Mouse (Mus musculus): Measurements from ENCODE around the gene Ralgds.

The Ralgds gene

DNA sequence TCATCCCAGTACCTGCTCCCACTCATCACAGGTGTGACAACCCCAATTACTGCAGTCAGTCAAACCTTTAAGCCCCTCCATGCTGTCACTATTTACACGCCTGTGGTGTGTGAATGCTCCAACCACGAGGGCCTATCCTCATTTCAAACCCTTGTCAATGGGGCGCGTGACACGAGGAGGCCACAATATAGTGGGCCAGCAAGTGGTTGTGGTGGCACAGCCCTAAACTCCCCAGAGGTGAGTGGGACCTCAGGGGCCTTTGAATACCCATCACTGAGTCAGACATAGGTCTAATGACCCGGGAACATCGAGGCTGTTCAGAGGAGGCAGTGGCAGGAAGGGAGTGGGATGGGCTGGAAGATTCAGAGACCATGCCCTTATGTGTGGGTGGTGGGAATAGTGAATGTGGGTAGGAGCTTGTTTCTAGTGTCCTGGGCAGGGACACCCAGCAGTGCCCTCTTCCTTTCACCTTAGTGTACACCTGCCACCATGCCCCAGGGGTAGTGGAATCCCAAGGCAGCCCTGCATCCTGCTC lies 21.0 kb downstream of the Ralgds start:
- DNase-seq (ENCODE audit: low spot score in 2 of 2): no peak

DNA sequence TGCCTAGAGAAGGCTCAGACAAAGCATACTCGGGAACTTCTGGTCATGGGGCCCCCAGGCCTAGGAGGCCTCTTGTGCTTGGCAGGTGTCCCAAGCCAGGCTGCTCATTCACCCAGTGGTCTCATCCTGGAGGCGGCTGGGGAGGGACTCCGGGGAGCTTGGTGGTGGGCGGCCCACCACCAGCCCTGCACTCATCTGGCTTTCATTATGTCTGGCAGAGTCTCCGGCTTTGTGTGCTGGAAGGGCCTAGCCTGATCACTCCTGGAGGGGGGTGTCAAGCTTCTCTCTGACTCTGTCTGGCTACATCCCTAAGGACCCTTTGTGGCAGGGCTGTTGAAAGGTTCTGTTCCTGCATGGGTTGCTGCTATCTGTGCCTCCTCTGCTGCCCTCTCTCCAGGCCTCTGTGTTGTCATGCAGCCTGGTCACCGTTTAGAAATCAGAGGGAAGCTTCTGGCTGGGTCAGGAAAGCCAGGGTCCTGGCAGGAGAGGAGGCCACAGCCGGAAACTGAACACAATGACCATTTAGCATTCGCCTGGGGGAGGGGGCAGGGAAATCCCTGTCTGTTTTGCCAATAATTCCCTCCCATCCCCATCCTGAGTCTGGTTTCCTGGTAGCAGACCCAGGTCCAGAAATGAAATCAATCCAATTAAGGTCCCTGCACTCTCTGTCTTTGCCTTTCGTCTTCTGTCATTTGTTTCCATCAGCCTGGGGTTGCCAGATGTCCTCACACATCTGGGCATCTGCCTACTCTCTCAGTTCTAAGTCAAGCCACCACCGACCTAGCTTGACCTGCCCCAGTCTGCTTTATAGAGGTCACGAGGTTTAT lies 21.7 kb downstream of the Ralgds start:
- no peak for DNase-seq (ENCODE audit: low spot score in 2 of 2)

- no peak for DNase-seq (ENCODE audit: low spot score in 2 of 2)
These were observed 22.3 kb downstream of the Ralgds start for GRCm38 (mm10) chr2:28535263-28535540.

DNA sequence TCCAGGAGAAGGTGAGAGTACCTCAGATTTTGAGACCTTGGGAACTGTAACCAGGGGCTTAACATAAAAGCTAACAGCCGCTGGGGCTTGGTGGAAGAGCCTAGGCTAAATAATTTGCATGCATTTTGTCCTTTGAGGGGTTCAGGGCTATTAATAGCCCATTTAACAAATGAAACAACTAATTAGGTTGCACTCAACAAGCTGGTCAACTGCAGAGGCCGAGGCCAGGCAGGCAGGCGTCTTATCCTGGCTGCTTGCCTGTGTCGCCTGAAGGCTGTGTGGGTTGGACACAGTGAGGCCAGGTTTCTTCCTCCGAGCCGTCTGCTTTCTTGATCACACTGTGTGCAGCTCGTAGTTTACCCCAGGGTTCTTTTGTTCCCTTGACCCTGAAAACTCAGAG lies 22.7 kb downstream of the Ralgds start:
- no peak for DNase-seq (ENCODE audit: low spot score in 2 of 2)

- no peak for DNase-seq (ENCODE audit: low spot score in 2 of 2)
These were observed 23.2 kb downstream of the Ralgds start for GRCm38 (mm10) chr2:28536166-28536565.

GRCm38 (mm10) chr2:28536766-28537633 lies 24.1 kb downstream of the Ralgds start:
- DNase-seq (ENCODE audit: low spot score in 2 of 2): no peak

DNA sequence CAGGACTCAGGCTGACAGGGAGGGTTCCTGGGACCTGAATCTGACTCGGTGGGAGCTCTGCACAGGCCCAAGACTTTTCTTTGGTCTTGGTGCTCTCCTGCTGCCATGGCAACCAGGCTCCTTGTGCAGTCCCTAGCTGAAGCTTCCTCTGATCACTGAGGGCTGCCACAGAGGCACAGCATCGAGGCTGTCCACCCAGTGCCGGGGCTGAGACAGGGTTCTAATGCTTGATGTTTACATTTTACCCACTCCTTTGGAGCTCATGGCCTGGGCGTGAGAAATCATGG lies 24.7 kb downstream of the Ralgds start:
- no peak for DNase-seq (ENCODE audit: low spot score in 2 of 2)

DNA sequence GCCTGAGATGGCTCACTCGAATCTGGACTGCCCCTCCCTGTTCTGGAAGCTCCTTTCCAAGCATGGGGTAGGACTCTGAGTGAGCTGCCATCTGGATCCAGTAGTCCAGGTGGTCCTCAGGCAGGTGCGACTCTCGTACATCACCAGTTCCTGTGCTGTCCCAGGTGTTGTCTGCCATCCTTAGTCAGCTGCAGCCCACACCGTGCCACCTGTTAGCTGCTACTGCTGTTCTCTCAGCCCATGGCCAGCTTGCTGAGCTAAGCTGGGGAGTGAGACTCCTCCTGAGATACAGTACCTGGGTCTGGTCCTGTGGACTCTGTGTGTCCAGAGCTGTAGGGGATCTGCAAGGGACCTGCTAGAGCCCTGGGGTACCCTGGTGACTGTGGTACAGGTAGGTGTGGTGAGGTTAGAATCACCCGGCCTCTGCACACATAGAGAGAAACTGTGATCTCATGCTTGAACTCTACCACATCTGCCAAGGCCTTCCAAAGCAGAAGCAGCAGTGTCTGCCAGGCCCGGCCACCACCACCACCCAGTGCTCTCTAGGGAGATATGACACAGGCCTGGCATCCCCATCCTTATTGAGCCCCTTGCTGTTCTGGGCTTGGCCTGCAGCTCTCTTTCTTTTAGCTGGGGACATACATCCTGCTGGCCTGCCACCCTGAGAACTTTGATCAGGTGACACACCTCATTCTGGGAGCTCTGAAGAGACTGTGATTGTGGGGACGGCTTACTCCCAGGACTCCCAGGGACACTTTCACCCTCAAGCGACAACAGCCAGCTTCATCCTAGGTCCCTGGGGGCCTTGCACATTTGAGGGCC lies 25.3 kb downstream of the Ralgds start:
- peak in 1 of 2 experiments; percentile 50 for DNase-seq (ENCODE audit: low spot score in 2 of 2)

DNA sequence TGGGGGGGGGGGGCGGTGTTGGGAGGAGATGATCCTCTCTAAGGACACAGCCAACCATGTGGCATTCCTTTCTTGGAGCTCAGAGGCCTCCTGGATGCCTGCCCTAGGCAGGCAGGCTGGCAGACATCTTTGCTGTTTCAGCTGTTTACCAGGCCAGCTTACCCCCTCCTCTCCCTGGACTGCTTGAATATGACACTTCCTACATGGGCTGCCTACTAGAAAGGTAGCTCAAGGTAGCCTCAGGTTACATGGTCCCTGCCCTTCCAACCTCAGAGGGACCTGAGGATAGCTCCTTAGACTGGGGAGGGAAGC lies 25.8 kb downstream of the Ralgds start:
- no peak for DNase-seq (ENCODE audit: low spot score in 2 of 2)

GRCm38 (mm10) chr2:28539206-28539605 lies 26.3 kb downstream of the Ralgds start:
- DNase-seq (ENCODE audit: low spot score in 2 of 2): peak in 1 of 2 experiments; percentile 69

GRCm38 (mm10) chr2:28539949-28540348 lies 27.0 kb downstream of the Ralgds start:
- DNase-seq (ENCODE audit: low spot score in 2 of 2): peak in 1 of 2 experiments; percentile 66

- DNase-seq (ENCODE audit: low spot score in 2 of 2): no peak
These were observed 27.8 kb downstream of the Ralgds start for GRCm38 (mm10) chr2:28540587-28541227.

DNA sequence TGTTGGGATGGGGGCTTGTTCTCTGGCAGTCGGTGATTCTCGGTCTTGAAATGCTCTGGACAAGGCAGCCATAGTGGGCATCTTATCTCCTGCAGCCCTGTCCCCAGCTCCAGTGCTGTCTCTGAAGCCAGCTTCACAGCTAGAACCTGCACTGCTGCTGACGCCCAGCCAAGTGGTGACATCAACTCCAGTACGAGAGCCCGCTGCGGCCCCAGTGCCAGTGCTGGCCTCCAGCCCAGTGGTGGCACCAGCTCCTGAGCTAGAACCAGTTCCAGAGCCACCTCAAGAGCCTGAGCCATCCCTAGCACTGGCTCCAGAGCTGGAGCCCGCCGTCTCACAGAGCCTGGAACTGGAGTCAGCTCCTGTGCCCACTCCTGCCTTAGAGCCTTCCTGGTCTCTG lies 31.0 kb downstream of the Ralgds start:
- DNase-seq (ENCODE audit: low spot score in 2 of 2): no peak

DNA sequence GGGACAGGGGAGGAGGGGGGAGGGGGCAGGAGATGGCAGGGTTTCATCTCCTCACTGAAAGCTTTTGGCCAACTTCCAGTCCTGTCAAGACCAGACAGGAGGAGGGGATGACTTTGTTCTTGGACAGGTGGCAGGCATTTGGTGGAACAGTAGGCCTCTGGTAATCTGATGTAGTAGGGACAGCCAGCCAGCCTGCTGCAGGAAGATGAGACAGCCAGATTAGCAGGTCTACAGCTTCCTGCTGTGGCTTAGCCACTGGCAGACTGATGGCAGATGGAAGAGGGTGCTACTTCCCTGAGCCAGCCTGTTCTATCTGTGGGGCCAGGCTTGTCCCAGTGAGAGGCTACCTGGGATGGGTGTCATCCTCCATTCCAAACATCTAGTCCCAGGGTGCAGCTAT lies 33.1 kb downstream of the Ralgds start:
- DNase-seq (ENCODE audit: low spot score in 2 of 2): no peak

- no peak for DNase-seq (ENCODE audit: low spot score in 2 of 2)
These were observed 33.6 kb downstream of the Ralgds start for GRCm38 (mm10) chr2:28546560-28546959.

- DNase-seq (ENCODE audit: low spot score in 2 of 2): peak; percentile 82 to 90
These were observed 34.6 kb downstream of the Ralgds start for GRCm38 (mm10) chr2:28547237-28548172.

- DNase-seq (ENCODE audit: low spot score in 2 of 2): no peak
These were observed 36.2 kb downstream of the Ralgds start for GRCm38 (mm10) chr2:28549157-28549556.

DNA sequence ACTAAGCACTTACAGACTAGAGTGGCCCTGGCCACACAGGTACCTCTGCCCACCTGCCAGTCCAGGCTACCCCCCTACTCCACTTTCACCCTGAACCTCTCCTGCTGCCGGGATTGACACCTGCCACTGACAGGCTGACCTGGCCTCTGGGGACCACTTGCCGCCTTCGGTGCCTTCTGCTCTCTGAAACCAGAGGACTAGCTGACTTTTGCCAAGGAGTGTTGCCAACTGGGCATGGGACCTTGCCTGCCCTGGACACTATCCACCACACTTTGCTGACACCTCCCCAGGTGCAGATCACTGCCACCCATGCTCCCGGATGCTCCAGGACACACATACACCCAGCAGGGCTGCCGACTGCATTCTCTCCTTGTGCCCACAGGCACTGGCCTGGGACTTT lies 39.4 kb downstream of the Ralgds start:
- no peak for DNase-seq (ENCODE audit: low spot score in 2 of 2)

GRCm38 (mm10) chr2:28557452-28557851 lies 44.5 kb downstream of the Ralgds start:
- no peak for DNase-seq (ENCODE audit: low spot score in 2 of 2)

- DNase-seq (ENCODE audit: low spot score in 2 of 2): no peak
These were observed 50.4 kb downstream of the Ralgds start, which contains the start of gene Cel for GRCm38 (mm10) chr2:28563303-28563702. Gene Cel, minus strand, starts transcription at chr2:28563403.

DNA sequence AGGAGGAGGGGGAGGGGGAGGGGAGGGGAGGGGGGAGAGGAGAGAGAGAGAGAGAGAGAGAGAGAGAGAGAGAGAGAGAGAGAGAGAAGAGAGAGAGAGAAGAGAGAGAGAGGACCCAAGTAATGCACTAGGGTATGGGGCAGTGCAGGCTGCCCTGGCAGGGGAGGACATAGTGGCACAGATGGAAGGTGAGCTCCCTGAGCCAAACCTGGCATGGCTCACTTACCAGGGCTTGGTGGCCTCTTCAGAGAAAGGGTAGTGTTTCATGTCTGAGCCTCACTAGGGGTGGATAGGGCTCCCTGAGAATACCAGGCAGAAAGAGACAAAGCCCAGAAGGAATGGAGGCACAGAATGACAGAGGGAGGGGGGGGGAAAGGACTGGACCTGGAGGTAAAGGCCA lies 50.9 kb downstream of the Ralgds start:
- no peak for DNase-seq (ENCODE audit: low spot score in 2 of 2)
